Mouse (Mus musculus) myocyte (in vitro differentiated cells): ENCODE results near the gene Fip1l1.

ENCODE experiments used
- MAX ChIP-seq: IDR thresholded peaks from one replicate; pipeline ENCODE4 v1.6.1; 2011; ENCODE audit warnings: low read depth, mild to moderate bottlenecking, control low read depth
- MYOD1 ChIP-seq, 3 experiments: IDR thresholded peaks; one replicate each; pipeline ENCODE4 v1.6.1; 2011; ENCODE audit warnings: control low read depth in 2 of 3, low read depth in 2 of 3, mild to moderate bottlenecking in 2 of 3, moderate library complexity in 1 of 3; ENCODE audit not compliant: insufficient read length in 2 of 3, control insufficient read depth in 1 of 3
- POLR2A ChIP-seq: IDR thresholded peaks from one replicate; pipeline ENCODE4 v1.6.1; 2011; ENCODE audit warnings: low read depth, mild to moderate bottlenecking, control low read depth, moderate library complexity; ENCODE audit not compliant: insufficient read length
- POLR2AphosphoS2 ChIP-seq: IDR thresholded peaks from one replicate; pipeline ENCODE4 v1.6.1; 2011; ENCODE audit warnings: low read depth, control low read depth; ENCODE audit not compliant: insufficient read length
- SRF ChIP-seq: IDR thresholded peaks from one replicate; pipeline ENCODE4 v1.6.1; 2011; ENCODE audit warnings: low read depth; ENCODE audit not compliant: control insufficient read depth, insufficient read length
- TCF3 ChIP-seq: IDR thresholded peaks from one replicate; pipeline ENCODE4 v1.6.1; 2011; ENCODE audit warnings: low read depth, control low read depth; ENCODE audit not compliant: insufficient read length

DNA sequence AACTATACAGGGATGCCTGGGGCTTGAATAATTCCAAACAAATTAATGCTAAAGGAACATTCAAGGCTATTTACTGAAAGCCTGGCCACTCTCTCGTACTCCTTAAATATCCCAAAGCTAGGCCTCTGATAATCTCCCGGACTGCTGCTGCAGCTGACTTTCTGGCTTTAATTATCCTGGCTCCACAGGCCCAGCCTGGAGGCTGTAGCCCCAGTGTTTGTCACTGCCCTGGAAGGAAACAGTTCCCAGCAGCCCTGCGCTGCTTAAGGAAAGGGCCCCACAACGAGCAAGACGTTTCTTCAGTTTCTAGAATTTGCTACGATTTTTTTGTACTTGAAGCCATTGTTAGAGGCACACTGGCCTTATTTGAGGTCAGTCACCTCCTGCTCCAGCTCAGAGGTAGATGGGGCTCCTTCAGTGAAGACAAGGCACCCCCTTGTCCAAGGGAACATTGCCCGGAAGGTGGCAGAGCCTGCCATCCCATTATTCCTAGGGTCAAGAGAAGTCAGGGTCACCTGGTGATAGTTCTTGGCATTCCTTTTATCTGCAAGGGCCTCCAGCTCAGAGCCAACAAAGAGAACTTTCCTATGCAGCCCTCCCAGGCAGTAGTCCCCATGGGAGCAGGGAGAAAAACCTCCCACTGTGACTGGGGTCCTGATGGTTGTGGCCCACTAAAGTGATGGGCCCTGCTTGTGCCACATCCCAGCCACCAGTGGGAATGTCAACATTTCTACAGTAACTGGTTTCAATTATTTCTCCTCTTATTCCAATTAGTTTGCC is 86.6 kb downstream of the Fip1l1 start:
- no peak for TF ChIP-seq TCF3
- no peak for TF ChIP-seq POLR2A
- no peak for TF ChIP-seq MYOD1 (IDR thresholded peaks at IDR 0.05; ENCODE audit: control insufficient read depth in 1 of 3, insufficient read length in 2 of 3, low read depth in 2 of 3)
- no peak for TF ChIP-seq POLR2AphosphoS2
- TF ChIP-seq MAX = no peak
- TF ChIP-seq SRF = no peak
